Mouse (Mus musculus): ENCODE measurements around the gene Pnkp. TPM values are rescaled to one million over a fixed set of nuclear protein-coding genes. Genes with fewer than 3 reads are reported as not detected.

The Pnkp gene
- polyA plus RNA-seq, 1 experiment = 52.1 TPM

GRCm38 (mm10) chr7:44893197-44893596 is 36.3 kb downstream of the Pnkp start:
- WGBS = 30% methylated on average over 8 of the region's 8 CpGs
- DNase-seq (ENCODE audit: low read depth, low spot score) = no peak

GRCm38 (mm10) chr7:44894175-44894574 is 37.2 kb downstream of the Pnkp start:
- 84% methylated on average over 3 of the region's 3 CpGs for WGBS
- no peak for DNase-seq (ENCODE audit: low read depth, low spot score)

- WGBS = 61% methylated on average over 7 of the region's 7 CpGs
- DNase-seq (ENCODE audit: low read depth, low spot score) = no peak
These were observed 38.3 kb downstream of the Pnkp start for GRCm38 (mm10) chr7:44895206-44895592.

- WGBS = 1% methylated on average over 34 of the region's 34 CpGs
- DNase-seq (ENCODE audit: low read depth, low spot score) = peak; percentile 68
These were observed 38.9 kb downstream of the Pnkp start, which contains the start of gene Fuz for GRCm38 (mm10) chr7:44895593-44896434. TSS of gene Fuz (plus strand) at chr7:44896079.

GRCm38 (mm10) chr7:44896499-44896898 is 39.6 kb downstream of the Pnkp start:
- WGBS = 42% methylated on average over 10 of the region's 10 CpGs
- DNase-seq (ENCODE audit: low read depth, low spot score) = no peak

GRCm38 (mm10) chr7:44898607-44899006 is 41.7 kb downstream of the Pnkp start:
- DNase-seq (ENCODE audit: low read depth, low spot score) = no peak
- 30% methylated on average over 19 of the region's 19 CpGs for WGBS

- no peak for DNase-seq (ENCODE audit: low read depth, low spot score)
- 90% methylated on average over 11 of the region's 11 CpGs for WGBS
These were observed 43.7 kb downstream of the Pnkp start for GRCm38 (mm10) chr7:44900632-44901031.

- no peak for DNase-seq (ENCODE audit: low read depth, low spot score)
- whole genome bisulfite sequencing = 19% methylated on average over 21 of the region's 21 CpGs
These were observed 44.3 kb downstream of the Pnkp start for GRCm38 (mm10) chr7:44901230-44901722.

GRCm38 (mm10) chr7:44905430-44905829 is 48.5 kb downstream of the Pnkp start:
- WGBS = 86% methylated on average over 20 of the region's 20 CpGs
- no peak for DNase-seq (ENCODE audit: low read depth, low spot score)

- WGBS = 87% methylated on average over 15 of the region's 15 CpGs
- DNase-seq (ENCODE audit: low read depth, low spot score) = no peak
These were observed 52.0 kb downstream of the Pnkp start for GRCm38 (mm10) chr7:44908706-44909476.

Other genes starting within 250 kb of the Pnkp start
- 163 and 237 TPM in 2 replicates for gene Myh14, start 186.3 kb upstream of the Pnkp start, polyA plus RNA-seq (2012; rRNA removed)
- gene Izumo2, start 148.4 kb upstream of the Pnkp start, polyA plus RNA-seq (2012; rRNA removed) = not detected in 2 replicates
- 68.3 and 78.0 TPM in 2 replicates for gene Vrk3, start 108.7 kb upstream of the Pnkp start, polyA plus RNA-seq (2012; rRNA removed)
- gene Zfp473, start 106.1 kb upstream of the Pnkp start, polyA plus RNA-seq (2012; rRNA removed) = 0.36 and 0.75 TPM in 2 replicates
- gene Nup62, start 41.1 kb upstream of the Pnkp start, polyA plus RNA-seq (2012; rRNA removed) = 50.3 and 51.3 TPM in 2 replicates
- 13.9 and 14.8 TPM in 2 replicates for gene Il4i1, start 40.8 kb upstream of the Pnkp start, polyA plus RNA-seq (2012; rRNA removed)
- gene Atf5, start 40.5 kb upstream of the Pnkp start, polyA plus RNA-seq (2012; rRNA removed) = 29.8 and 41.4 TPM in 2 replicates
- gene Akt1s1, start 8.1 kb upstream of the Pnkp start, polyA plus RNA-seq (2012; rRNA removed) = 61.3 and 67.2 TPM in 2 replicates
- 44.6 and 49.0 TPM in 2 replicates for gene Tbc1d17, start 8.1 kb upstream of the Pnkp start, polyA plus RNA-seq (2012; rRNA removed)
- 111 and 141 TPM in 2 replicates for gene Ptov1, start 12.6 kb downstream of the Pnkp start, polyA plus RNA-seq (2012; rRNA removed)
- 69.4 and 102 TPM in 2 replicates for gene Med25, start 35.6 kb downstream of the Pnkp start, polyA plus RNA-seq (2012; rRNA removed)
- 19.9 and 21.7 TPM in 2 replicates for gene Fuz, start 38.9 kb downstream of the Pnkp start, polyA plus RNA-seq (2012; rRNA removed)
- gene Ap2a1, start 72.4 kb downstream of the Pnkp start, polyA plus RNA-seq (2012; rRNA removed) = 55.6 and 80.7 TPM in 2 replicates
- not detected in 2 replicates for gene Tsks, start 86.1 kb downstream of the Pnkp start, polyA plus RNA-seq (2012; rRNA removed)
- 4.2 and 5.9 TPM in 2 replicates for gene Cpt1c, start 117.7 kb downstream of the Pnkp start, polyA plus RNA-seq (2012; rRNA removed)
- 167 and 188 TPM in 2 replicates for gene Prmt1, start 129.4 kb downstream of the Pnkp start, polyA plus RNA-seq (2012; rRNA removed)
- 107 and 110 TPM in 2 replicates for gene Irf3, start 140.5 kb downstream of the Pnkp start, polyA plus RNA-seq (2012; rRNA removed)
- 20.8 and 23.3 TPM in 2 replicates for gene Bcl2l12, start 141.6 kb downstream of the Pnkp start, polyA plus RNA-seq (2012; rRNA removed)
- 32.3 and 44.7 TPM in 2 replicates for gene Scaf1, start 159.2 kb downstream of the Pnkp start, polyA plus RNA-seq (2012; rRNA removed)
- gene Rras, start 160.8 kb downstream of the Pnkp start, polyA plus RNA-seq (2012; rRNA removed) = 112 and 124 TPM in 2 replicates
- gene Prr12, start 195.7 kb downstream of the Pnkp start, polyA plus RNA-seq (2012; rRNA removed) = 5.4 and 6.2 TPM in 2 replicates
- gene Nosip, start 205.3 kb downstream of the Pnkp start, polyA plus RNA-seq (2012; rRNA removed) = 52.4 and 66.9 TPM in 2 replicates
- 77.3 and 92.5 TPM in 2 replicates for gene Prrg2, start 205.5 kb downstream of the Pnkp start, polyA plus RNA-seq (2012; rRNA removed)
- gene Rcn3, start 235.1 kb downstream of the Pnkp start, polyA plus RNA-seq (2012; rRNA removed) = 44.3 and 48.6 TPM in 2 replicates
- 75.3 and 85.1 TPM in 2 replicates for gene Fcgrt, start 246.7 kb downstream of the Pnkp start, polyA plus RNA-seq (2012; rRNA removed)

All from large intestine, adult 2 months (tissue).